Mouse (Mus musculus) cerebellum, adult 11 months (tissue): ENCODE measurements at regions not wholly inside any gene's neighbourhood (a gene's known extent, or its start where the extent isn't known, plus 50 kb on each side); places are given as distances from the start of the nearest gene placed in this dataset.

Experiments
- DNase-seq: peaks from one replicate; pipeline ENCODE4 v3.0.0; 2022

GRCm38 (mm10) chr1:61277170-61277710 lies 299.5 kb downstream of the Icos start:
- DNase-seq, result no peak

GRCm38 (mm10) chr1:61288185-61288584 lies 310.5 kb downstream of the Icos start:
- DNase-seq, result no peak

- DNase-seq, result no peak
These were observed 311.2 kb downstream of the Icos start for GRCm38 (mm10) chr1:61288946-61289345.

GRCm38 (mm10) chr1:61289552-61289951 lies 311.8 kb downstream of the Icos start:
- no peak for DNase-seq

- DNase-seq, result no peak
These were observed 315.4 kb downstream of the Icos start for GRCm38 (mm10) chr1:61293106-61293505.

- DNase-seq, result no peak
These were observed 317.5 kb downstream of the Icos start for GRCm38 (mm10) chr1:61295219-61295618.

GRCm38 (mm10) chr1:61296831-61297230 lies 319.1 kb downstream of the Icos start:
- DNase-seq, result no peak

GRCm38 (mm10) chr1:61297361-61297760 lies 319.6 kb downstream of the Icos start:
- no peak for DNase-seq

GRCm38 (mm10) chr1:61298064-61298463 lies 320.3 kb downstream of the Icos start:
- DNase-seq, result no peak

- no peak for DNase-seq
These were observed 321.1 kb downstream of the Icos start for GRCm38 (mm10) chr1:61298779-61299178.

- DNase-seq, result no peak
These were observed 322.8 kb downstream of the Icos start for GRCm38 (mm10) chr1:61300491-61300890.

- no peak for DNase-seq
These were observed 323.6 kb downstream of the Icos start for GRCm38 (mm10) chr1:61301041-61302030.

- no peak for DNase-seq
These were observed 324.9 kb downstream of the Icos start for GRCm38 (mm10) chr1:61302570-61303071.

- no peak for DNase-seq
These were observed 328.6 kb downstream of the Icos start for GRCm38 (mm10) chr1:61306296-61306695.

- no peak for DNase-seq
These were observed 329.1 kb upstream of the Pard3b start for GRCm38 (mm10) chr1:61309563-61309962.

GRCm38 (mm10) chr1:61310063-61310760 lies 328.4 kb upstream of the Pard3b start:
- DNase-seq, result no peak

GRCm38 (mm10) chr1:61310761-61311090 lies 327.9 kb upstream of the Pard3b start:
- DNase-seq, result no peak

GRCm38 (mm10) chr1:61313196-61313595 lies 325.4 kb upstream of the Pard3b start:
- no peak for DNase-seq

GRCm38 (mm10) chr1:61316261-61316660 lies 322.4 kb upstream of the Pard3b start:
- DNase-seq, result no peak

GRCm38 (mm10) chr1:61316736-61317135 lies 321.9 kb upstream of the Pard3b start:
- DNase-seq, result no peak

GRCm38 (mm10) chr1:61318042-61318441 lies 320.6 kb upstream of the Pard3b start:
- no peak for DNase-seq

GRCm38 (mm10) chr1:61321513-61322145 lies 317.0 kb upstream of the Pard3b start:
- no peak for DNase-seq

- DNase-seq, result no peak
These were observed 307.2 kb upstream of the Pard3b start for GRCm38 (mm10) chr1:61331456-61331855.
